Mouse (Mus musculus) G1E (cell line): Measurements from ENCODE around the gene Hgd.

ENCODE experiments used
- CTCF ChIP-seq: IDR thresholded peaks from 2 replicates; pipeline ENCODE4 v1.5.1; 2012; ENCODE audit warnings: low read depth, low read length, inconsistent platforms, mixed read lengths
- GATA1 ChIP-seq: IDR thresholded peaks from 2 replicates; pipeline ENCODE4 v1.6.1; 2012; ENCODE audit warnings: borderline replicate concordance, low read length, inconsistent platforms, mixed read lengths
- POLR2AphosphoS5 ChIP-seq: IDR thresholded peaks from 2 replicates; pipeline ENCODE4 v1.6.1; 2012; ENCODE audit warnings: low read depth, low read length, inconsistent platforms; ENCODE audit not compliant: insufficient replicate concordance
- TAL1 ChIP-seq: conservative IDR thresholded peaks from 2 replicates; pipeline ENCODE4 v1.6.1; 2012; ENCODE audit warnings: low read depth, low read length, inconsistent platforms, mixed read lengths

- TF ChIP-seq CTCF = no peak
- TF ChIP-seq POLR2AphosphoS5 = no peak
- TF ChIP-seq TAL1 = no peak
- no peak for TF ChIP-seq GATA1
Observed at GRCm38 (mm10) chr16:37676024-37676676, 96.2 kb downstream of the Hgd start.
